Mouse (Mus musculus) myocyte (in vitro differentiated cells): ENCODE data around the gene Ghrh.

Experiments used
- MYOG ChIP-seq, 3 experiments: IDR thresholded peaks; one replicate each; pipeline ENCODE4 v1.6.1; 2011; ENCODE audit warnings: control low read depth in 2 of 3, low read depth in 2 of 3, mild to moderate bottlenecking in 2 of 3; ENCODE audit not compliant: insufficient read length in 2 of 3, control insufficient read depth in 1 of 3, insufficient read depth in 1 of 3
- POLR2A ChIP-seq: IDR thresholded peaks from one replicate; pipeline ENCODE4 v1.6.1; 2011; ENCODE audit warnings: low read depth, mild to moderate bottlenecking, control low read depth, moderate library complexity; ENCODE audit not compliant: insufficient read length
- REST ChIP-seq: IDR thresholded peaks from one replicate; pipeline ENCODE4 v1.6.1; 2011; ENCODE audit warnings: mild to moderate bottlenecking, control low read depth, moderate library complexity; ENCODE audit not compliant: insufficient read depth, insufficient read length
- SRF ChIP-seq: IDR thresholded peaks from one replicate; pipeline ENCODE4 v1.6.1; 2011; ENCODE audit warnings: low read depth; ENCODE audit not compliant: control insufficient read depth, insufficient read length
- TCF12 ChIP-seq: IDR thresholded peaks from one replicate; pipeline ENCODE4 v1.6.1; 2011; ENCODE audit warnings: mild to moderate bottlenecking, control low read depth; ENCODE audit not compliant: poor library complexity, insufficient read depth, severe bottlenecking
- USF1 ChIP-seq: IDR thresholded peaks from one replicate; pipeline ENCODE4 v1.6.1; 2011; ENCODE audit warnings: low read depth, mild to moderate bottlenecking, control low read depth, moderate library complexity

GRCm38 (mm10) chr2:157393549-157393948 lies 46.2 kb upstream of the Ghrh start:
- no peak for TF ChIP-seq USF1
- no peak for TF ChIP-seq POLR2A
- TF ChIP-seq TCF12, result no peak
- no peak for TF ChIP-seq SRF
- no peak for TF ChIP-seq MYOG (IDR thresholded peaks at IDR 0.05; ENCODE audit: control insufficient read depth in 1 of 3, insufficient read depth in 1 of 3, insufficient read length in 2 of 3, low read depth in 2 of 3)
- no peak for TF ChIP-seq REST
